Mouse (Mus musculus): ENCODE measurements at regions not wholly inside any gene's neighbourhood (a gene's known extent, or its start where the extent isn't known, plus 50 kb on each side); places are given as distances from the start of the nearest gene placed in this dataset.

DNA sequence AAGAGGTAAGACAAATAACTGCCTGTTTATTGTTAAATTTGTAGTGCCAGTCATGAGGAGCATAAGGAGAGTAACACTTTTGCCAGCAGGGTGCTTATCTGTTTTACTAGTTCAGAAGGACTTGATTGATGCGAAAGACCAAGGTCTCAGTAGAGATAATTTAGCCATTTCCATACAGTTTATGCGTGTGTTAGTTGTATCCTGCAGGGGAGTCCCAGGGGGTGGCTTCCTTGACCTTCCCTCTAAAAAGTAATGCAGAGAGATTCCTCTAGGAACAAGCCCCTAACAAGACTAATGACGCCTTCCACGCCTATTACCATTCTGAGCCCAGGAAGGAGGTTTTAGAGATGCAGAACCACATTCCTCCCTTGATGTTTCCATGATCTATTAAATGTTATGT, 192.6 kb upstream of the Gm49339 start:
- in situ Hi-C loops (cut with MboI; ENCODE audit: low sequenced_read_pairs) = no loop called here

DNA sequence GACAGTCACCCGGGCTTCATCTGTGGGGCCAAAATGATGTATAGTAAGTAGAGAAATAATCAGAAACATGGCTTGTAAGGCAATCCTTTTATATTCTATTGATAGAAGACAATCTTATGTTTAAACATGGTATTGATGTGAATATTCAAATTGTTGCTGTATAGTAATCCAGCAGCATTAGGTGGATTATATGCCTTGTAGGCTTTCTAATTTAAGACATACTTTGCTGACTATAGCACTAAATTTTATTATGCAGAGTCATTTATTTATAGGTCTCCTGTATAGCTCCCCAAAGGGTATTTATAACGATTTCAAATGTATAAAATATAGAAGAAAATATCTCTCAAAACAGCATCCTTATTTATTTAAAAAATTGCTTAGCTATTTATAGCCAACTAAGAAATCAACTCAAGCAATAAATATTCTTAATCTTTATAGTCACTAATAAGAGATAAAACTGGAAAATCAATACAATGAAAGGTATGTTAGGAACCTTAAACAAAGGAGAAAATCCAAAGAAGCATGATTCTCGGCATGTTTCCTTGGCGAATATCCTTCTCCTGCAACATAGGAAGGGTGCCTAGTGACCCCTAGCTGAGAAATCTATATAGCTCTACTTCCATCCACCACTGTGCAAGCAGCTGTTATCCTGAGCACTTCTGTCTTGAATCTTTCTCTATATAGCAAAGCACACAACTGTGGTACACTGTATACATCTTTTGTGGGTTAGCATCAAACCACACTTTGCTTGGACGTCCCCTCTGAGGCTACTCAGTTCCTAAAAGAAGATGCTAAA, 188.8 kb upstream of the Gm49339 start:
- in situ Hi-C loops (cut with MboI; ENCODE audit: low sequenced_read_pairs) = loop anchor here (10.0 kb wide), 1 partner anchor 587 kb away; no protein-coding TSS in a partner anchor

DNA sequence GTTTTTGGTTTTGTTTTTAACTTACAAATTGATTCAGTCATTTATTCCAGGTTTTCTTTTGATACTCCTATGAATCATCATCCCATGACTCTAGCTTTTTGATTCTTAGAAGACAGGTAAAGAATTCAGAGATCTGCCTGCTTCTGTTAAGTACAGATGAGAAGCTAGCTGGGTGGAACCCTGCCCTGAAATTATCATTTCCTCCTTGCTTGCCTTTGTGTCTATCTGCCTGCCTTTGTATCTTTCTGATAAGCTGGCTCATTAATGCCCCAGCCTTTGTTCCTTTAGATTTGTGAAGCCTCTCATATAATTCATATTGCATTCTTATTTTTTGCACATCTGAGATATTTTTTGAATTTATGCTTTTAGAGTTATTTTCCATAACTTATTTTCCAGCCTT, 167.6 kb upstream of the Gm49339 start:
- in situ Hi-C loops (cut with MboI; ENCODE audit: low sequenced_read_pairs) = no loop called here

DNA sequence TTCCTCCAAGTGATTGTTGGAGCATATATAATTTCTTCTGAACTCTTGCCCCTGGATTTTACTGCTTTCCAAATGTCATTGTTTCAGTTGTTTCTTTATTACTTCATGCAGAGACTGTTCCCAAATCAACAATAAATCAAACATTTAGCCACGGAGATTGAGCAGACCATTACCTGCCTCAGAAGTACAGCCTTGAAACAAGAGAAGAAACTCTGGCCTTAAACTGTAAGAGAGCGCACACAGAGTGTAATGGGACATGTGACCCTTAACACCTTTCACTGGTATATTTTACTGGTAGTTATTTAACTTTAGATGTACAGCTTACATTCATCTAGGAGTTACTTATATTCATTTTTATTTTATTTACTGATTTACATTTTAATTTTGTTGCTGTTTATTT, 160.2 kb upstream of the Gm49339 start:
- in situ Hi-C loops (cut with MboI; ENCODE audit: low sequenced_read_pairs) = no loop called here

DNA sequence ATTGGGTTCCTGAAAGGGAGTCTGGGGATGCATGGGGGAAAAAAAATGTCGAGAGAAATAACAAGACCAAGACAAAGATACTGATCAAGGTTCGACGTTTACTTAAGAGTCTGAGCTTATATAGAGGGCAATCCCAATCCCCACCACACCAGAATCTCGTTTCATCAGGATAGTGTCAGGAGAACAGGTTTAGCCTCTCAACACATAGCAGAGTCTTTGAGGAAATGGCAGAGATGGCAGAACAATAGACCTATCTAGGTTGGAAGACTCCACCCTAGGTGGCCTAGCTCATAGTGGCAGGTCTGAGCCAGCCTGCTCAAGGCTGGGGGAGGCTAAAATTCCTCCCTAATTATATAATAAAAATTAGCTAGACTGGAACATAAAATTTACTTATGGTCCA, 151.6 kb upstream of the Gm49339 start:
- in situ Hi-C loops (cut with MboI; ENCODE audit: low sequenced_read_pairs) = no loop called here

DNA sequence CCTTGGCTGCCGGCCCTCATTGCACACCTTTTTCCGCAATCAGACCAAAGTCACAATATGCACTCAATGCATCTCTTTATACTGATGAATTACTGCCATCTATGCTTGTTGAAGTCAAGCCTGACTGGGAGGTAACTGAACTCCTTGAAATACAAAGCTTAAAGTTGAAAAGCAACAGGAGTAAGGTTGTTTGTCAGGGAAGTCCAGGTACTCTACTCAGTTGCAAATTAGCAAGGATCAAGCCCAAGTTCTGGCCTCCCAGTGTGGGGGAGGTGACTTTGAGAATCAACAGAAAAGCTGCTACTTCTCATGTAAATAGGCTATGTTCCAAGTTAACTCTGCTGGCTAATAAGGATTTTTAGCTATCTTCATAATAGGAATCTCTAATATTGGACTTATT, 151.0 kb upstream of the Gm49339 start:
- in situ Hi-C loops (cut with MboI; ENCODE audit: low sequenced_read_pairs) = no loop called here

All from CH12F3 (cell line).